Mouse (Mus musculus): ENCODE data around the gene Serinc2.

The Serinc2 gene

DNA sequence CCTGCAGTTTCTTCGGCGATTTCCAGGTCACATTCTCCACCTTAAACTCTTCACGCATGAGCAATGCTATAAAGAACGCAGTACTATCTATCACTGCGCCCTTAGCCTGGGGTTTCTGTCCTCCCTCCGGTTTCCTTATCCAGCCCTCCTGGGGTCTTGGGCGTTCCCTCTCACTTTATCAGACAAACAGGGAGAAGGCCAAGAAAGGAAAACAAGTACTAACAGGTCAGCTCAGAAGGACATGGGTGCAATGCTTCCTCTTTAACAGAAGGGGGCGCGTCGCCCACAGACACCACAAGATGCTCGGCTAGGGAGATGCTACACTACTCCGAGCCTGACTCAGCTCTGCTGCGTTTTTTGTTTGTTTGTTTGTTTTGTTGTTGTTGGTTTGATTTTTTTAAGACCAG, 18.1 kb upstream of the Serinc2 start:
- peak; percentile 90 for DNase-seq (ENCODE audit: low read depth, low spot score)

DNA sequence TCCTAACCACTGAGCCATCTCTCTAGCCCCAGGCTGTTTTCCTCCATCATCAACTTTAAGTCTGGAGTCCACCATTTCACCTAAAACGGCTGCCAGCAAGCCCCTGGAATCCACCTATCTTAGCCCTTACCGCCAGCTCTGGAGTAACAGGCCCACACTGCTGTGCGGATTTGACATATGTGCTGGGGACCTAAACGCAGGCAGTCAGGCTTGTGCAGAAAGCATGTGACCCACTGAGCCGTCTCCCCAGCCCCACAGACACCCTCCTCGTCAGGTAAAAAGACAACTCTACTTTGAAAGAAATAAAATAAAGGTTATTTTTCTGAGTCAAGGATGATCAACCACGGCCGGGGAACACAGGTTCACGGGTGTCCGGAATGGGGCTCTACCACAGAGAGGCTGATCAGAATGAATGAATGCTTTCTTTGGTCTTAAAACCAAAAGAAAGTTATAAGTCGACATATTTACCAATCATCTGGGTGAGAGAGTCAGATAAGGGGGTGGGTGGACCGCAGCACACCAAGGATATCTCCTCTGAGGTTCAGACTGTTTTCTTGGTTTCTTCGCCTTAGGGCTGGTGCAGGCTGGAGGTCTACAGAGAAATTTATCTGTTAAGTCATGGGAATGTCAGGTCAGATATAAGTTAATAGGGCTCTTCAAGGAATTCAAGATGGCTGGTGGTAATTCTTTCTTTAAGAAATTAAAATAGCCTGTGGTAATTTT, 17.4 kb upstream of the Serinc2 start:
- DNase-seq (ENCODE audit: low read depth, low spot score): no peak

DNA sequence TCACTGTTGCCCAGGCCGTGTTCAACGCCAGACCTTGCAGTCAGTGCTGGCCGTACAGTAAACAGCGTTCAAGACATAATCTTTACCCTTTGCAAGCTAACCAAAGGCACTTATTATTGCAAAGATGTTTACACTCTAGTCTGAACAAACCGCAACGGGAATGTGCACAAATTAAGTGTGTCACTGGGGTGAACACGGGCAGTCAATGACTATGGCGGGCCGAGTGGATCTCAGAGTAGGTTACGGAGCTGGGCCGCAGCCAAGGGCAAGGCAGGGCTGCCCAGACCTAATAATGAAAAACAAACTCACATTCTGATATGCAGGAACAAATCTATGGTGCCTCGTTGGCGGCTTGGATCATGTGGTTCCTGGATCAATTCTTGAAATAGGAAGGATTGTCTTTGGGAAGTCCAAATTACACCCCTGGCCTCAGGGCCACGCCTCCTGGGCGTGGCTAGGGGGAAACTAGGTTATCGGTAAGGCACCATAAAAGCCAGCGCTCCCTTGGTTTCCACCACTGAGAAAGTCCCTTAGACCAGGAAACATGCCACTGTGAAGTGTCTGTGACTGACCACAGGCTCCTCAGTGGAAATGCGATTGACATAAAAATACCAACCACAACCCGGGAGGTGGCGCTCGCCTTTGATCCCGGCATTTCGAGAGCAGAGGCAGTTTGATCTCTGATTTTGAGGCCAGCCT, 16.2 kb upstream of the Serinc2 start:
- DNase-seq (ENCODE audit: low read depth, low spot score): peak; percentile 57

DNA sequence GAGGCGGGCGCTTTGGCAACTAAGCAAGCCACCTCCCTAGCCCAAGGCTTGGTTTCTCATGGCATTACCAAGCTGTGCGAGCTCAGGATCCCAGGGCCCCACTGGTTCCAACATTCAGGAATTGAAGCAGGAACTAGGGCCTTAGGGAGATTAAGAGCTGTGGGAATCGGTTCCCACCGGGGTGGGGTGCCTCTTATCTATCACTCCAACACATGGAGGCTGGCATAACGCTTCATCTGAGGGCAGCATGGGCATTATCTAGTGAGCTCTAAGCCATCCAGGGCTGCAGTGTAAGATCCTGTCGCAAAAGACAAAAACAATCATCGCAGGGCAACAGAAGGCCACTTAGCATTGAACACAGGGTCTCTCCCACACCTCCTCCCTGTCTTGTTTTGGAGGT, 15.5 kb upstream of the Serinc2 start:
- no peak for DNase-seq (ENCODE audit: low read depth, low spot score)

DNA sequence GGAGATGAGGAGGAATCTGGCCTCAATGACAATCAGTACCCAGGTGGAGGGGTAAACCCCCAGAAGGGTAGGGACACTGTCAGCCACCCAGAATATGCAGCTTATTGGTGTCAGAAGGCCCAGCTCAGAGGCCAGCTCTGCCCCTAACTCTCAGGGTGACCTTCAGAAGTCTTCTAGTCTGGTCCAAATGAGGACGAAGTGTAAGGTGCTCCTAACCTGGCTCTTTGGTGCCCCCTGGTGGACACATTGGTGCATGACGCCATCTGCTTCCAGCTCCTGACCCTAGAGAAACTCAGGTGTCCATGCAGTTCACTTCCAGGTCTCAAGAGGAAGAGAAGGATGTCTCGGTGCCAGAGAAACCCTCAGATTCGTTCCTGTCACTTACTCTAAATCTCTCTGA, 13.3 kb upstream of the Serinc2 start:
- peak; percentile 88 for DNase-seq (ENCODE audit: low read depth, low spot score)

DNA sequence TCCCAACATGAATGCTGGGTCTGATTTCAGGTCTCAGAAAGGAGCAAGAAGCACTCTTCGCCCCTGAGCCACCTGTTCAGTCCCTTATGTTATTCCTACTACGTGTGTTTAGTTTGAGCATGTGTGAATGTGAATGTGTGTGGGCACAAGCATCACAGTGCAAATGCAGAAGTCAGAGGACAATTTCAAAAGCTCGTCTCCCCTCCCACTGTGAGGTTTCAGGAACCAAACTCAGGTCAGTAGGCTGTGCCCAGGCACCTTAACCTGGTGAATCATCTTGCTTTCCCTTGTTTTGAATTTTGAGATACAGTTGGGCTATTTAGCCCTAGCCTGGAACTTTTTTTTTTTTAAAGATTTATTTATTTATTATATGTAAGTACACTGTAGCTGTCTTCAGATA, 10.8 kb upstream of the Serinc2 start:
- DNase-seq (ENCODE audit: low read depth, low spot score): no peak

DNA sequence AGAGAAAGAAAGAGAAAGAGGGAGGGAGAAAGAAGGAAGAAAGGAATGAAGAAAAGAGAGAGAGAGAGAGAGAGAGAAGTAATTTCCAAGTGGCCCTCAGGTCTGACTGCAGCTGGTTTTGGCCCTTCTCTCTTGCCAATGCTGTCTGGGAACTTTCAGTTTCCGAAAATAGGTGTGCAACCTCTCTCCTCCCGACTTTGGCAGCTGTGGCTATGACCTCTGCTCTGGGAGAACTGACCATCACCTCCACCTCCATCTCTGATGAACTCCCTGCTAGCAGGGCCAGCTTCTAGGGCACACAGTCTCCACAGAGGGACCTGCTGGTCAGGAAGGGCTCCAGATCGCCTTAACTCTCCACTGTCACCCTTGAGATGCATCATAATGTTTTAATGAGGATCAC, 7.5 kb upstream of the Serinc2 start:
- DNase-seq (ENCODE audit: low read depth, low spot score): no peak

DNA sequence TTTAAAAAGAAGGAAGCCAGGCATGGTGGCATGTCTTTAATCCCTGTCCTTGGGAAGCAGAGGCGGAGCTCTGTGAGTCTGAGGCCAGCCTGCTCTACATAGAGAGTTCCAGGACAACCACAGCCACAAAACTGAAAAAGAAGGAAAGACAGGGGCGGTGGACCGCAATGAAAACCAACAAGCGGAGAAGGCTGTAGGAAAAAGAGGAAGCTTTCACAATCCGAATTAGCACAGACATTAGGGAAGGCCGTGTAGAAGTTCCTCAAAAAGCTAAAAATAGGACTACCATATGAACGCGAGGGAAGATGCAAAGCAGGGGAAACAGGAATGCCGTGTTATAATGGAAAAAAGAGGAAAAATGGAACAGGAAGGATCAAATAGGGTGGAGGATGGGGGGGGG, 4.8 kb upstream of the Serinc2 start:
- DNase-seq (ENCODE audit: low read depth, low spot score): no peak

DNA sequence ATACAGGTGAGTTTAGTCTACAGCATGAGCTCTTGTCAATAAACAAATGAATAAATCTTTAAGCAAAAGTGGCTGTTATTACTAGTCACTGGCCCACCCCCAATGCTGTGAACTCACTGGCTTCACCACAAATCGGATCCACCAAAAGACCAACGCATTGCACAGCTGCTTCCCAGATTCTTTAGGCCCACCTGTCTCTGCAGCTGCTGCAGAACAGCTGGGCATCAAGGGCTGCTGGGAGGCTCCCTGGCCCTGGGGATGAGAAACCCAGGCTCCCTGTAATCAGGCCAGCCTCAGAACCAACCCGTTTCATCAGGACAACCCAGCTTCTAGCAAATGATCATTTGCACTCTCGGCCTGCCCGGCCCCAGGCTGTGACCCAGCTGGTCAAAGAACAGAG, 3.9 kb upstream of the Serinc2 start:
- DNase-seq (ENCODE audit: low read depth, low spot score): no peak

DNA sequence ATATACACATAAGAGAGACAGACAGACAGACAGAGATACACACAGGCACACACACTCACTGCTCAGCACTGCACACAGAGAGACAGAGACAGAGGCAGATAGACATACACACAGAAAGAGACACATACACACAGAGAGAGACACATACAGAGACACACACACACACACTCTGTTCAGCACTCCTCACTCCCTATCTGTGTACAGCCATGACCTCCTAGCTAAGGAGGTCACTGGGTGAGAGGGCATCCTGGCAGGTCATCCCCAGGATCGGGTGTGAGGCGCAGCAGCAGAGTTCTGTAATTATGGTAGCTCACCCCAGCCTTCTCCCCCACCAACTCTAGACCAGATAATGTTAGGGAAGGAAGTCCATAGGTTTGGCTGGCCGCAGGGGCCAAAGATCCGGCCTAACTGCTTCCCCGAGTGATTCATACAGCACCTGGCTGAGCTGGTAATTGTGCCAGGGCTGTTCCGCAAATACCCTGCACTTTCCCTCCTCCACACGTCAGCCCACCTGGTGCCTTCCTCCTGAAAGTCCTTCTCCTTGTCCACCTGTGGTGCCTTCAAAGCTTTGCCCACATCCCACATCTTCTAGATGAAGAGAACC, 2.3 kb downstream of the Serinc2 start:
- DNase-seq (ENCODE audit: low read depth, low spot score): no peak

DNA sequence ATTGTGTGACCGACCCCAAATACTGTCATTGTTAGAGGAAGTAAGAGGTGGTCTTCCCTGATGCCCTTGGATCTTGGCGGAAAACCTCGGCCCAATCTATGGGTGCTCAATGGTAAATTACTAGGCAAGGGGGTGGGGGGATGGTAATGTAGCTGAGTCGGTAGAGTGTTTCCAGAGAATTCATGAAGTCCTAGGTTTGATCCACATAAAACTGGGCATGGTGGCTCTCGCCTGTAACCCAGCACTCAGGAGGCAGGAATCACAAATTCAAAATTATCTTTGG, 3.2 kb downstream of the Serinc2 start:
- no peak for DNase-seq (ENCODE audit: low read depth, low spot score)

DNA sequence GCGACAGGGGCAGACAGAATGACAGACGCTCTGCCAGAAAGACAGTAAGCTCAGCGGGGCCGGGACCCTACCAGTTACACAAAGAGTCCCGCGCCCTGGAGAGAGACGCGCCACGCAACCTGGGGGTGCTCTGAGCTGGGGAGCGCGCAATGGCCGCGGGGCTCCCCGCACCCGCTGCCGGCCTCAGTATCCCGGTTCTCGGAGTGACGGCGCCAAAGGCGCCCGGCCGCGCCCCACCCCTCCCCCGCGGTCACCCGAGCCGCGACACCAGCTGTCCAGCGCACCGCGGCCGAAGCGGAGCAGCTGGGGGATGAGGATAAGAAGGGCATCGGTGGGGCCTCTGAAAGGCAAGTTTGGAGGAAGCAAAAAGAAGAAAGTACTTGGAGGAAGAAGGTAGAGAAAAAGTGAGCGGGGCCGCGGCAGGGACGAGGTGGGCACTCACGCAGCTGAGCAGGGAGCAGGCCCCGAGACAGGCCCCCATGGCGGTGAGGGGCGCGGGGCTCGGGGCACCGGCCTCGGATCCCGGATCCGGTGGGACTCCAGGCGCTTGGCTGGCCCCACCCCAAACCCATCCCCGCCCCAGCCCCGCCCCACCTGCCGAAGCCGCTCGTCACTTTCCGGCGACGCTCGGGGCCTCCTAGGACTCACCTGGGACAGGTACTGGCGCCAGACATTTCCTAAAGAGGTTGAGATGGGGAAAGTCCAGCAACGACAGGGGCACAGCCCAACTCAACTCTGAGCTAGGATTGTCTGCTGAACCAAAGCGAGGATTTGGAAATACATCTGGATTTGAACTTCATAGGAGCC, 3.8 kb downstream of the Serinc2 start:
- no peak for DNase-seq (ENCODE audit: low read depth, low spot score)

DNA sequence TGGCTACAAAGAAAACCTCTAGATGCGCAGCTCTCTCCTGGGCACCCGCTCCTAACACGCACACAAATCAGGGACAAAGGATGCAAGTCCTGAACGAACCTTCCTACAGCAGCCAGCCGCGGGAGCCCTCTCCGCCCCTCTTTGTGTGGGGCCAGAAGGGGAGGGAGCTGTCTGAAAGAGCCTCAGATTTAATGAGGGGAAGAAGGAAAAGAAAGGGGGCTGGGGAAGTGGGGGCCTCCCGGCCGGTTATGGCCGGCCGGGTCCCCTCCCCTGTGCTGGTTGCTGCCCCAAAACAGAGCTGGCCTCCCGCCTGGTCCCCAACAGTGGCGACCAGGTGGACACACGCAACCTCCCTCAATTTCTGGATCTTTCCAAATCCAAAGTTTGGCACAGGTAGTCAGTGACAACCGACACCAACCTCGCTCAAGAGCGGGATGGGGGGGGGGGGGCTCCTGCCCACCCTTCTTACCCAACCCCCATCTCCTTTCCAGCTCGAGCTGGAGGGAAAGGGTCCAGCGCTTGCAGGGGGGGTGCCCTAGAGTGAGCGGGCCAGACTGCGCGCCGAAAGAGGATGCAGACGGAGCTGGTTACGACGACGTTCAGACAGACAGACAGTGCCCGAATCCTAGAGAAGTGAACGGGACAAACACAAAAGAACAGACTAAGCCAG, 4.5 kb downstream of the Serinc2 start:
- DNase-seq (ENCODE audit: low read depth, low spot score): peak; percentile 33

DNA sequence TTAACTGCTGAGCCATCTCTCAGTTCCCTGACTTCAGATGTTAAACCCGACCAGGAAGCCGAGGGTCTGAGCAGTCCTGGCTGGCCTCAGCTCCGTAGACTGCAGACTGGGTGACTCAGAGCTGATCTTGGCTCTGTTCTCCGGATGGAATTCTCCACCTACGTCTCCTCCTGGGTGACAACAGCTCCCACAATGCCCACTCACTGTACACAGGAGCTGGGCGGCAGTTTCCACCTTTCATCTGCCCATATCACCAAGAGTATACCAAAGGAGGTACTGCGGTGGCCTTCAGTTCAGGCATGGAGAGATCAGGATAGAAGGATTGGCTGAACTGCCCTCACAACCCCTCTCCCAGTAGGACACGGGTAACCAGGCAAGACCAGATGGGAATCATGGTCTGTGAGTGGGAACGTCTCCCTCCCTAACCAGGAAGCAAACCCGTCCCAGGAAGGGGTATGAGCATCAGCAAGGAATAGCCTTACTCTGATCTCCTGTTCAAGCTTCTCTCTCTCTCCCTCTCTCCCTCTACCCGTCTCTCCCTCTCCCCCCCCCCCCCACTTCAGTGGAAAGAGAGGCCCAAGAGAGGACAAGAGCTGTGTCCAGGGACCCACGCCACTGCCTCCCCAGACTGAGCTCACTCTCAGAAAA, 5.2 kb downstream of the Serinc2 start:
- DNase-seq (ENCODE audit: low read depth, low spot score): no peak

DNA sequence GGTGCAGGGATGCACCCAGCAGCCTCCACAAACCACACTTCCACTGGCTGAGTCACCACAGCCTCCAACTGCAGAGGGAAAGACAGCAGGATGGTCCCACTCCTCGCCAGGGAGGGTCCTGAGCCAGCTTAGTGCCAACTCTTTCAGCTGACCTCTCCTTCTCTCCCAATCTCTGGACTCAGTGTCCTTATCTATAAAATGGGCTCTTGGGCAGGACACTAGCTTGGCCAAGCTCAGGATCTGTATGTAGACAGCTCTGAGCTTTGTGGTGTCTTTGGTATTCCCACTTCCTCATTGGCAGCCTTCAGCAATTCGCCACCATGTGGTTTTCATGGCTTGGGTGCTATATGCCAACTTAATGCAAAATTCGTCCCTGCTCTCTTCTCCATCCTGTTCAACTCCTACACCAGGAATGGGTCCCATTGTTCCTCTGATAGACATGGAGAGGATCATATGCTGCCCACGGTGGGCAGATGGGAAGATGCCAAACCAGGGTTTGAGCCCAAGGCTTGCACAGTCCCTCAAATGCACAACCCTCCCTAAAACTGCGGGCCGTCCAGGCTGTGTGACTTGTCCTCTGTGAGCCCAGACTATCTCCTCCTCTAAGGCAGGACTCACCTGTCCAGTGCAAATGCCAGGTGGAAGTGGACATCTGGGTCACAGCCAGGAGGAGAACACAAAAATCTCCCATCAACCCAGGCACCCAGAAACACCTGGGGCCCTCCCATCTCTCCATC, 8.2 kb downstream of the Serinc2 start:
- DNase-seq (ENCODE audit: low read depth, low spot score): no peak

DNA sequence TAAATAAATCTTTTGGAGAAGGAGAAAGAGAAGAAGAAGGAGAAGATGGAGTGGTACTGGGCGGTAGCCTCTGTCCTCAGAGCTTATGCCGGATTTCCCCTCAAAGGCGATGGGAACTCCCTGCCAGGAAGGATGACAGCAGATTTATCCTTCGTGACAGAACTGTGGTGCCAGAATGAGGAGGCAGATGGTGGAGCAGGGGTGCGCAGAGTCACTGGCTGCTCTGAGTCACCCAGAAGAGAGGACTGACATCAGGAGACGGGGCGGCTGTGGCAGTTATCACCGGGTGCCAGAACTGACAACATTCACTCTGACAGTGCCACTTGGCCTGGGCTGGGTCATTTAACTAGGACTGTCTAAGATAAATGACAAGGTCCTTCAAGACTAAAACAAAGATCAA, 8.9 kb downstream of the Serinc2 start:
- DNase-seq (ENCODE audit: low read depth, low spot score): no peak

DNA sequence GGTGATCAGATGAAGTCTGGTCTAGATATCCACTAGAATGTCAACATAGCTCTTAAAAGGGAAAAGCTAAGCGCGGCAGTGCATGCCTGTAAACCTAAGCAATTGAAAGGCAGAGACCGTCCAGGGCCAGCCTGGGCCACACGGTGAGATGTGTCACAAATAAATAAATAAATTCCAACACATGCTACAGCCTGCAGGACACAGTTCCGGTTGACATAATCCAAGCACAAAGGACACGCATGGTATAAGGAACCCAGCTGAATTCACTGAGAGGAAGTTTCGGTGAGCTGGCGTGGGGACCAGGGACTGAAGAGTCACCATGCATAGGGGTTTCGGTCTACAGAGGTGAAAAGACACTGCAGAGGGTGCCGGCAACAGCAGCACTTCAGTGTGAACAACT, 10.3 kb downstream of the Serinc2 start:
- DNase-seq (ENCODE audit: low read depth, low spot score): no peak

DNA sequence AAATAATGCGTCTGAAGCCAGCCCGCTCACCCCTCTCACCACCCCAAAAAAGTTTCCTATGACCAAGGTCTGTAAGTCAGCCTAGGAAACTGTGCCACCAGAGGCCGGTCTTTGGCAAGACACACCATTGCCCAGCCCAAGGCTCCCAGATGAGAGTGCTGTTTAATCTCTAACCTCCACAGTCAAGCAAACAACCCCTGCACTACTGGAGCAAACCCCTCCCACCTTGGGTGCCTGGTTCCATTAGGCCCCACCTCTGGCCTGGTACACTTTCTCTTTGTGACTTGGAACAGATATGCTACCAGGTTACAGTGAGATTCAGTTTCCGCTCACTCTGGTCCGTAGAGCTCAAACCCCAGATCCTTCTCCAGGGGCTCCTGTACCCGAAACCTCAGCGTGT, 11.9 kb downstream of the Serinc2 start:
- no peak for DNase-seq (ENCODE audit: low read depth, low spot score)

DNA sequence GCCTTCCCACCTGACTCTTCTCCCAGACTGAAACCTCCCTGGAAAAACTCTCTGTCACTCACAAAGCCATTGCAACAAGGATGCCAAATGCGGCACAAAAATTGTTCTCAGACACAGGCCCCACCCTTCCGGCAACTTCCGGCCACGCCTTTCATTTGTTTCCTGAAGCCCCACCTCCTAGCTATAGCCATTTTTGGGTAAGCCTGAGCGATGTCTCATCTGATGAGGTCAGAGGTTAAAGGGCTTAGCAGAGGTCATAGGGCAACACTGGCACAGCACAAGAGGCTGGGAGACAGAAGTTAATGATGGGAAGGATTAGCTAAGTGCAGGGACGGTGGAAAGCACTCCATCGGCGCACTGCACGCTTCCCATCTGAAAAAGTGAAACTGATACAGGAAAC, 12.4 kb downstream of the Serinc2 start:
- peak; percentile 59 for DNase-seq (ENCODE audit: low read depth, low spot score)

DNA sequence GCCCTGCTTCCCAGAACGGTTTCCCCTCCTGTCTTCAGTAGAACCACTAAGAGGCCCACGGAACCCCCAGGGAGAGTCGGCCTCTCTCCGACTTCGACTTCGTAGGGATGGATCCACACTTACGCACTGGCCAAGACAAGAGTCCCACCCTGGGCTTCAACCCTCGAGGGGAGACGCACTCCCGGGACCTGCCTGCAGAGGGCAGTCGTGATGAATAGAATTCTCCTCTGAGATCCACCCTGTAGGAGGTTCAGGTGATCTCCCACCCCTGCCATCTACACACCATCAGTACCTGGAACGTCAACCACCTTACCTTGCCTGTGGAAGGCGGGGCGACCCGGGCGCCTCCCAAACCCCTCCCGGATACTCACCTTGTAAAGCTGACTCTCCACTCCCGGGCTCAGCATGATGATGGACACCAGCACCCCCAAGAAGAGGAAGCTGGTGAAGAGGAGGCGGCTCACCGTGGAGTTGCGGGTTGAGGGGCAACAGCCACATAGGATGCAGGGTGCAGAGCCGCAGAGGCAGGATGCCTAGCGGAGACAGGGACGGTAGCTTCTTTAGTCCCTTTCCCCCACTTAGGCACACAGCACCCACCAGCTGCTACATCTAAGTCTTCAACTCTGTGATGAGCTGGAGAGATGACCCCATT, 14.2 kb downstream of the Serinc2 start:
- DNase-seq (ENCODE audit: low read depth, low spot score): peak; percentile 83
